Mouse (Mus musculus): ENCODE measurements at regions not wholly inside any gene's neighbourhood (a gene's known extent, or its start where the extent isn't known, plus 50 kb on each side); places are given as distances from the start of the nearest gene placed in this dataset.
A peak's percentile ranks its signal among the peaks of the same experiment; 100 is the strongest.

GRCm38 (mm10) chr9:83707361-83707760 lies 98.7 kb downstream of the Elovl4 start:
- Histone ChIP-seq H3K4me1 (ENCODE audit: control insufficient read depth, insufficient read depth, low read length) (no peaks in the 10 kb centered on the region), H3K9me3 (ENCODE audit: control insufficient read depth, low read length) (no peaks in the 10 kb centered on the region), H3K9ac (ENCODE audit: low read depth, low read length) (no peak overlapping the region), H3K27ac (ENCODE audit: low read length) (no peak overlapping the region), H3K4me3 (ENCODE audit: low read length) (no peak overlapping the region), H3K4me2 (ENCODE audit: low read depth, low read length) (no peak overlapping the region), H3K36me3 (ENCODE audit: control insufficient read depth, insufficient read depth, low read length) (no peaks in the 10 kb centered on the region), H3K27me3 (replicated peaks; ENCODE audit: control insufficient read depth, insufficient read depth, low read length) (no peaks in the 10 kb centered on the region)
- WGBS = 68% methylated on average over 3 of the region's 3 CpGs
- no peak for ATAC-seq

GRCm38 (mm10) chr9:83706071-83706470 lies 100.0 kb downstream of the Elovl4 start:
- no peaks in the 10 kb centered on the region for H3K4me1 ChIP-seq (ENCODE audit: control insufficient read depth, insufficient read depth, low read length)
- no peak overlapping the region for H3K27ac ChIP-seq (ENCODE audit: low read length)
- H3K9ac ChIP-seq (ENCODE audit: low read depth, low read length) = no peak overlapping the region
- H3K36me3 ChIP-seq (ENCODE audit: control insufficient read depth, insufficient read depth, low read length) = no peaks in the 10 kb centered on the region
- H3K27me3 ChIP-seq (replicated peaks; ENCODE audit: control insufficient read depth, insufficient read depth, low read length) = no peaks in the 10 kb centered on the region
- WGBS = 78% methylated on average over 6 of the region's 6 CpGs
- H3K4me3 ChIP-seq (ENCODE audit: low read length) = no peak overlapping the region
- ATAC-seq = no peak
- H3K9me3 ChIP-seq (ENCODE audit: control insufficient read depth, low read length) = no peaks in the 10 kb centered on the region
- H3K4me2 ChIP-seq (ENCODE audit: low read depth, low read length) = no peak overlapping the region

GRCm38 (mm10) chr9:83704186-83704585 lies 101.9 kb downstream of the Elovl4 start:
- Histone ChIP-seq H3K27ac (ENCODE audit: low read length) (no peak overlapping the region), H3K9ac (ENCODE audit: low read depth, low read length) (no peak overlapping the region), H3K4me3 (ENCODE audit: low read length) (no peak overlapping the region), H3K4me1 (ENCODE audit: control insufficient read depth, insufficient read depth, low read length) (no peaks in the 10 kb centered on the region), H3K27me3 (replicated peaks; ENCODE audit: control insufficient read depth, insufficient read depth, low read length) (no peaks in the 10 kb centered on the region), H3K36me3 (ENCODE audit: control insufficient read depth, insufficient read depth, low read length) (no peaks in the 10 kb centered on the region), H3K4me2 (ENCODE audit: low read depth, low read length) (no peak overlapping the region), H3K9me3 (ENCODE audit: control insufficient read depth, low read length) (no peaks in the 10 kb centered on the region)
- no peak for ATAC-seq

GRCm38 (mm10) chr9:83700916-83701315 lies 105.2 kb downstream of the Elovl4 start:
- H3K27me3 ChIP-seq (replicated peaks; ENCODE audit: control insufficient read depth, insufficient read depth, low read length) = no peaks in the 10 kb centered on the region
- H3K9me3 ChIP-seq (ENCODE audit: control insufficient read depth, low read length) = no peaks in the 10 kb centered on the region
- 89% methylated on average over 7 of the region's 7 CpGs for WGBS
- H3K4me1 ChIP-seq (ENCODE audit: control insufficient read depth, insufficient read depth, low read length) = no peaks in the 10 kb centered on the region
- H3K27ac ChIP-seq (ENCODE audit: low read length) = no peak overlapping the region
- no peaks in the 10 kb centered on the region for H3K36me3 ChIP-seq (ENCODE audit: control insufficient read depth, insufficient read depth, low read length)
- no peak overlapping the region for H3K4me3 ChIP-seq (ENCODE audit: low read length)
- H3K9ac ChIP-seq (ENCODE audit: low read depth, low read length) = no peak overlapping the region
- no peak for ATAC-seq
- H3K4me2 ChIP-seq (ENCODE audit: low read depth, low read length) = no peak overlapping the region

GRCm38 (mm10) chr9:83700056-83700455 lies 106.0 kb downstream of the Elovl4 start:
- no peak overlapping the region for H3K4me2 ChIP-seq (ENCODE audit: low read depth, low read length)
- no peak overlapping the region for H3K27ac ChIP-seq (ENCODE audit: low read length)
- H3K27me3 ChIP-seq (replicated peaks; ENCODE audit: control insufficient read depth, insufficient read depth, low read length) = no peaks in the 10 kb centered on the region
- ATAC-seq = no peak
- no peaks in the 10 kb centered on the region for H3K9me3 ChIP-seq (ENCODE audit: control insufficient read depth, low read length)
- no peaks in the 10 kb centered on the region for H3K4me1 ChIP-seq (ENCODE audit: control insufficient read depth, insufficient read depth, low read length)
- H3K9ac ChIP-seq (ENCODE audit: low read depth, low read length) = no peak overlapping the region
- no peaks in the 10 kb centered on the region for H3K36me3 ChIP-seq (ENCODE audit: control insufficient read depth, insufficient read depth, low read length)
- H3K4me3 ChIP-seq (ENCODE audit: low read length) = no peak overlapping the region
- WGBS = 83% methylated on average over 7 of the region's 7 CpGs

GRCm38 (mm10) chr9:83691332-83692198 lies 114.5 kb downstream of the Elovl4 start:
- Histone ChIP-seq H3K36me3 (ENCODE audit: control insufficient read depth, insufficient read depth, low read length) (no peaks in the 10 kb centered on the region), H3K4me3 (ENCODE audit: low read length) (peak overlapping the region; percentile 24; the same call in 1 of the 2 replicates), H3K9ac (ENCODE audit: low read depth, low read length) (no peak overlapping the region), H3K4me1 (ENCODE audit: control insufficient read depth, insufficient read depth, low read length) (peaks cover 5% of the 10 kb centered on the region; the same call in 1 of the 2 replicates), H3K4me2 (ENCODE audit: low read depth, low read length) (peak overlapping the region; percentile 25; the same call in 1 of the 2 replicates), H3K27ac (ENCODE audit: low read length) (no peak overlapping the region), H3K27me3 (replicated peaks; ENCODE audit: control insufficient read depth, insufficient read depth, low read length) (no peaks in the 10 kb centered on the region), H3K9me3 (ENCODE audit: control insufficient read depth, low read length) (no peaks in the 10 kb centered on the region)
- 20% methylated on average over 24 of the region's 24 CpGs for WGBS
- peak; percentile 84 for ATAC-seq
